In the genomic region with DNA sequence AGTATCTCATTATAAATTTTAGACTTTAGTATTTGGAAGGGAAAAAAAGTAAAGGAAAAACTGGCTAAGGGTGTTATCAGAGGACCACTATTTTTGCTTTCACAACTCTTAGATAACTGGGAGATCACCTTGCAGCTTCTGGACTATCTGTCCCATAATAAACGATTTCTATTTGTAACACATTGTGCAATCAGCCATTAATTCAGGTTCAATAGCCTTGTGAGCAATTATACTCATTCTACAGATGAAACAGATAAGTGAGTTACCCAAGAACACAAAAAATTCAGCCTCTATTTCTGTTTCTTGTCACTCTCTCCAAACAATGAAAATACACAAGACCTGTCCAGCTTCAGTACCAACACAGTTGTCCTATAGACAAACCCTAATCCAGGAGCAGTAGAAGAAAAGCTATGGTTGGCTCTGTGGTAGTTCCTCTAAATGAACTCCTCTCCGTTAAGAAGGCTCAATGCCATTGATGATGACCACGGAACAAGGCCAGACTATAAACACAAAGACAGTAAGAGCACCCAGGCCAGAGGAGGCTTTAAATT, we compare ENCODE assay signal across 7 mouse cellular contexts. TPM values are rescaled to one million over a fixed set of nuclear protein-coding genes. Genes with fewer than 3 reads are reported as not detected.
DNase-seq lines count a peak whose midpoint lies in the region; ATAC-seq lines count a peak whose summit lies in the region.

No protein-coding gene starts in this region.

- peak overlapping the region; percentile 67; the same call in 1 of the 2 replicates for H3K4me2 ChIP-seq in liver, embryonic 12.5 days
- H3K4me2 ChIP-seq in liver, embryonic 11.5 days: no peak overlapping the region
- peak overlapping the region; percentile 54 for H3K4me2 ChIP-seq in forebrain, embryonic 14.5 days (ENCODE audit: low read length)
- H3K4me2 ChIP-seq in neural tube, embryonic 14.5 days (ENCODE audit: low read depth, low read length): peak overlapping the region; percentile 51

- WGBS in liver, embryonic 12.5 days (ENCODE audit: insufficient replicate concordance): 58% methylated on average over 3 of the region's 3 CpGs
- 78% methylated on average over 3 of the region's 3 CpGs for WGBS in liver, embryonic 11.5 days
- WGBS in forebrain, embryonic 14.5 days: 57% methylated on average over 3 of the region's 3 CpGs
- WGBS in limb, embryonic 10.5 days: 83% methylated on average over 3 of the region's 3 CpGs
- 63% methylated on average over 3 of the region's 3 CpGs for WGBS in neural tube, embryonic 14.5 days

- no peaks in the 10 kb centered on the region for H3K9me3 ChIP-seq in liver, embryonic 12.5 days (replicated peaks)
- H3K9me3 ChIP-seq in liver, embryonic 11.5 days (ENCODE audit: control insufficient read depth, low read length): no peaks in the 10 kb centered on the region
- H3K9me3 ChIP-seq in forebrain, embryonic 14.5 days (replicated peaks; ENCODE audit: control insufficient read depth, low read length): no peaks in the 10 kb centered on the region
- H3K9me3 ChIP-seq in limb, embryonic 10.5 days (replicated peaks): no peaks in the 10 kb centered on the region
- no peaks in the 10 kb centered on the region for H3K9me3 ChIP-seq in neural tube, embryonic 14.5 days (ENCODE audit: control insufficient read depth, low read length)

- H3K27me3 ChIP-seq in liver, embryonic 12.5 days (replicated peaks): 0 out of 2 replicates have a peak, but pooled peaks cover 9% of the 10 kb centered on the region
- H3K27me3 ChIP-seq in liver, embryonic 11.5 days (replicated peaks; ENCODE audit: control insufficient read depth, insufficient read depth, low read length): no peaks in the 10 kb centered on the region; the same call in 1 of the 2 replicates
- H3K27me3 ChIP-seq in forebrain, embryonic 14.5 days (replicated peaks; ENCODE audit: control insufficient read depth, insufficient read depth, low read length): no peaks in the 10 kb centered on the region
- H3K27me3 ChIP-seq in limb, embryonic 10.5 days (ENCODE audit: low read depth, poor library complexity, severe bottlenecking): peaks cover 38% of the 10 kb centered on the region
- no peaks in the 10 kb centered on the region for H3K27me3 ChIP-seq in neural tube, embryonic 14.5 days (ENCODE audit: control insufficient read depth, insufficient read depth, low read length)

- DNase-seq in liver, embryonic 11.5 days (ENCODE audit: low spot score): no peak
- DNase-seq in forebrain, embryonic 14.5 days (ENCODE audit: low spot score): no peak
- DNase-seq in limb, embryonic 10.5 days (ENCODE audit: low spot score): no peak
- no peak for DNase-seq in kidney, postnatal 14 days
- DNase-seq in urinary bladder, postnatal 10 days (ENCODE audit: low spot score): no peak

- H3K36me3 ChIP-seq in liver, embryonic 12.5 days: no peaks in the 10 kb centered on the region
- H3K36me3 ChIP-seq in liver, embryonic 11.5 days (ENCODE audit: control insufficient read depth, insufficient read depth, low read length): no peaks in the 10 kb centered on the region
- H3K36me3 ChIP-seq in forebrain, embryonic 14.5 days (ENCODE audit: control insufficient read depth, insufficient read depth, low read length): no peaks in the 10 kb centered on the region
- H3K36me3 ChIP-seq in limb, embryonic 10.5 days: no peaks in the 10 kb centered on the region
- no peaks in the 10 kb centered on the region for H3K36me3 ChIP-seq in neural tube, embryonic 14.5 days (ENCODE audit: control insufficient read depth, insufficient read depth, low read length)

- H3K9ac ChIP-seq in liver, embryonic 12.5 days: no peak overlapping the region
- no peak overlapping the region for H3K9ac ChIP-seq in liver, embryonic 11.5 days (ENCODE audit: low read depth, low read length)
- no peak overlapping the region for H3K9ac ChIP-seq in forebrain, embryonic 14.5 days (ENCODE audit: low read length)
- H3K9ac ChIP-seq in neural tube, embryonic 14.5 days (replicated peaks; ENCODE audit: low read depth, low read length): no peak overlapping the region

- no peak overlapping the region for H3K4me3 ChIP-seq in liver, embryonic 12.5 days
- H3K4me3 ChIP-seq in liver, embryonic 11.5 days (ENCODE audit: low read depth, low read length): no peak overlapping the region
- 0 out of 2 replicates have a peak overlapping the region, but pooled peaks have one; percentile 53 for H3K4me3 ChIP-seq in forebrain, embryonic 14.5 days (ENCODE audit: low read depth, low read length)
- 0 out of 2 replicates have a peak overlapping the region, but pooled peaks have one; percentile 61 for H3K4me3 ChIP-seq in limb, embryonic 10.5 days
- peak overlapping the region; percentile 47 for H3K4me3 ChIP-seq in neural tube, embryonic 14.5 days (ENCODE audit: low read depth, low read length)

- no peak for ATAC-seq in liver, embryonic 12.5 days
- no peak for ATAC-seq in liver, embryonic 11.5 days (replicated peaks; ENCODE audit: low FRiP score)
- ATAC-seq in forebrain, embryonic 14.5 days: no peak
- ATAC-seq in neural tube, embryonic 14.5 days (ENCODE audit: low read depth): no peak

- H3K27ac ChIP-seq in liver, embryonic 12.5 days: no peak overlapping the region
- no peak overlapping the region for H3K27ac ChIP-seq in liver, embryonic 11.5 days (ENCODE audit: low read depth, low read length)
- no peak overlapping the region for H3K27ac ChIP-seq in forebrain, embryonic 14.5 days (ENCODE audit: low read depth, low read length)
- H3K27ac ChIP-seq in limb, embryonic 10.5 days: no peak overlapping the region
- no peak overlapping the region for H3K27ac ChIP-seq in neural tube, embryonic 14.5 days (ENCODE audit: low read depth, low read length)

- peaks cover 11% of the 10 kb centered on the region for H3K4me1 ChIP-seq in liver, embryonic 12.5 days
- H3K4me1 ChIP-seq in liver, embryonic 11.5 days (replicated peaks; ENCODE audit: control insufficient read depth, insufficient read depth, low read length): no peaks in the 10 kb centered on the region
- peaks cover 6% of the 10 kb centered on the region for H3K4me1 ChIP-seq in forebrain, embryonic 14.5 days (ENCODE audit: control insufficient read depth, insufficient read depth, low read length)
- H3K4me1 ChIP-seq in limb, embryonic 10.5 days: peaks cover 4% of the 10 kb centered on the region; the same call in 1 of the 2 replicates
- peaks cover 3% of the 10 kb centered on the region; the same call in 1 of the 2 replicates for H3K4me1 ChIP-seq in neural tube, embryonic 14.5 days (ENCODE audit: control insufficient read depth, insufficient read depth, low read length)

RNA-seq across cellular contexts. Expression of a gene that starts 1.7 kb away (rescaled TPM):
- polyA plus RNA-seq in liver, embryonic 12.5 days (2016; fragmentation: Nextera tagmentation; extraction: Ambion mirVana): 17.6 and 20.8 TPM in 2 replicates
- 24.0 and 29.3 TPM in 2 replicates for polyA plus RNA-seq in liver, embryonic 11.5 days (2014; fragmentation: Nextera tagmentation; extraction: Ambion mirVana)
- 57.1 and 62.0 TPM in 2 replicates for polyA plus RNA-seq in forebrain, embryonic 14.5 days (2014; fragmentation: Nextera tagmentation; extraction: Ambion mirVana)
- 30.5 and 34.4 TPM in 2 replicates for polyA plus RNA-seq in limb, embryonic 10.5 days (2016; fragmentation: Nextera tagmentation; extraction: Ambion mirVana)
- 43.7 and 46.8 TPM in 2 replicates for polyA plus RNA-seq in neural tube, embryonic 14.5 days (2014; fragmentation: Nextera tagmentation; extraction: Ambion mirVana)

Comparison
In these comparisons a context has a peak if more than half of its experiments do, and no peak if none do; other contexts are left out.
1. H3K4me3 ChIP-seq: peak in forebrain, embryonic 14.5 days (single experiment), limb, embryonic 10.5 days (single experiment) and neural tube, embryonic 14.5 days (single experiment); none in liver, embryonic 12.5 days (single experiment) and liver, embryonic 11.5 days (single experiment).